Mouse (Mus musculus) liver, embryonic 14.5 days (tissue): ENCODE data around the gene Eif2b4. TPM values are rescaled to one million over a fixed set of nuclear protein-coding genes. Genes with fewer than 3 reads are reported as not detected.

Experiments used
- ATAC-seq: fragments of 200-750 bp; cut with Nextera tagmentation; 2 replicates; pipeline ENCODE4 v1.8.0; 2017; ENCODE audit warnings: moderate number of reproducible peaks, mild to moderate bottlenecking, moderate library complexity; ENCODE audit not compliant: insufficient read depth
- DNase-seq, 3 experiments: peaks; one replicate each; pipeline ENCODE4 v3.0.0-alpha.2; 2012 to 2013; ENCODE audit warnings: low read depth in 3 of 3, low spot score in 3 of 3
- H3K27ac ChIP-seq: fragments of 300-500 bp; sonication (generic); 2 replicates; pipeline ENCODE4 v1.5.1; 2014; ENCODE audit warnings: moderate library complexity, mild to moderate bottlenecking, control low read depth, inconsistent platforms
- H3K27me3 ChIP-seq: fragments of 300-500 bp; sonication (generic); 2 replicates; pipeline ENCODE4 v1.6.1; 2014; ENCODE audit warnings: mild to moderate bottlenecking, low read length, moderate library complexity; ENCODE audit not compliant: control insufficient read depth, insufficient read depth
- H3K36me3 ChIP-seq: fragments of 300-500 bp; sonication (generic); replicated peaks from 2 replicates; pipeline ENCODE4 v1.6.1; 2014; ENCODE audit warnings: low read depth; ENCODE audit not compliant: control insufficient read depth, insufficient read depth
- H3K4me1 ChIP-seq, 2 experiments: fragments of 200-500 bp in 1 of 2; fragments of 300-500 bp in 1 of 2; sonication (generic) in 1 of 2; replicated peaks; 2 replicates each; pipeline ENCODE4 v1.6.1; 2012 to 2014; ENCODE audit warnings: antibody characterized with exemption in 1 of 2, inconsistent platforms in 1 of 2, low read length in 1 of 2; ENCODE audit not compliant: control insufficient read depth in 2 of 2, insufficient read depth in 2 of 2
- H3K4me2 ChIP-seq: fragments of 300-500 bp; sonication (generic); 2 replicates; pipeline ENCODE4 v1.6.1; 2014; ENCODE audit warnings: low read depth, mild to moderate bottlenecking, control low read depth, moderate library complexity
- H3K4me3 ChIP-seq, 2 experiments: fragments of 200-500 bp in 1 of 2; fragments of 300-500 bp in 1 of 2; sonication (generic) in 1 of 2; 2 replicates each; pipeline ENCODE4 v1.5.1; 2012 to 2014; ENCODE audit warnings: low read depth in 2 of 2, low read length in 2 of 2, mild to moderate bottlenecking in 2 of 2, control low read depth in 1 of 2, inconsistent platforms in 1 of 2, moderate library complexity in 1 of 2; ENCODE audit not compliant: insufficient read depth in 1 of 2
- H3K9ac ChIP-seq: fragments of 300-500 bp; sonication (generic); replicated peaks from 2 replicates; pipeline ENCODE4 v1.6.1; 2014; ENCODE audit warnings: mild to moderate bottlenecking, control low read depth, moderate library complexity
- H3K9me3 ChIP-seq: fragments of 300-500 bp; sonication (generic); 2 replicates; pipeline ENCODE4 v1.6.1; 2016; ENCODE audit warnings: low read length, mixed read lengths; ENCODE audit not compliant: control insufficient read depth
- CTCF ChIP-seq: IDR thresholded peaks from 2 replicates; pipeline ENCODE4 v1.5.1; 2016; ENCODE audit warnings: antibody characterized with exemption, low read depth, control low read depth
- EP300 ChIP-seq: IDR thresholded peaks from 2 replicates; pipeline ENCODE4 v1.6.1; 2016; ENCODE audit warnings: antibody characterized with exemption, low read depth
- WGBS: fragments of 180-500 bp; shearing (Covaris S2); extraction: QIAGEN DNeasy Blood & Tissue Kit; methylation state at CpG from one replicate; pipeline ENCODE4 v1.1.7; 2014; ENCODE audit not compliant: insufficient replicate concordance; 5-methylcytosine and 5-hydroxymethylcytosine counted together
- polyA plus RNA-seq, 2 experiments: library from polyadenylated mRNA; depleted of rRNA in 1 of 2; stranded (reverse) in 1 of 2; unstranded in 1 of 2; fragments of >200 nt; fragmentation: Nextera tagmentation in 1 of 2; extraction: Ambion mirVana in 1 of 2; gene quantifications; 2 replicates each; pipeline versions ENCODE4 v1.2.1 to v1.2.3; 2012 to 2014

The Eif2b4 gene
- polyA plus RNA-seq, 2 experiments = 29.9 to 46.1 TPM

DNA sequence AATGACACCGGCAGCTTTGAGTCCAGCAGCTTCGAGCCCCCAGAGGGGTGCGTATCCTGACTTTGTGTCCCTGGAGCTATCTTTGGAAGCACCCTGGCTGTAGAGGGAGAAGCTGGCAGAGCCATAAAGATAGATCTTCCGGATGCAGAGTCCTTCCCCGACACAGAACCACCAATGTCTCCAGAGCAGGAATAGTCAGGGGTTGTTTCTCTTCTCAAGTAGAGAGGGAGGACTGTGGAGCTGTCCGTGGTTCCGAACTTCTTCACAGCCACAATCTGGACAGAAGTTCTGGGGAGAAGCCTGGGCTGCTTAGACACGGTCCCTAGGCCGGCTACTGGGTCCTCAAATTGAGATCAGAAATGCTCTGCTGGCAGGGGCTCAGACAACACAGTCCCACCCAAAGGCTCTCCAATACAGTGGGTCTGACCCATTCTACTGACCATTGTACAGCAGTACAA lies 54.2 kb downstream of the Eif2b4 start:
- TF ChIP-seq CTCF = no peak
- TF ChIP-seq EP300 = no peak
- no peaks in the 10 kb centered on the region for H3K9me3 ChIP-seq
- H3K36me3 ChIP-seq = no peaks in the 10 kb centered on the region
- no peak for ATAC-seq
- no peaks in the 10 kb centered on the region for H3K4me1 ChIP-seq
- WGBS = 9% methylated on average over 9 of the region's 9 CpGs
- H3K27me3 ChIP-seq = peaks cover 52% of the 10 kb centered on the region
- DNase-seq = no peak
- H3K4me2 ChIP-seq = no peak overlapping the region
- H3K4me3 ChIP-seq = no peak overlapping the region
- H3K27ac ChIP-seq = no peak overlapping the region
- no peak overlapping the region for H3K9ac ChIP-seq

DNA sequence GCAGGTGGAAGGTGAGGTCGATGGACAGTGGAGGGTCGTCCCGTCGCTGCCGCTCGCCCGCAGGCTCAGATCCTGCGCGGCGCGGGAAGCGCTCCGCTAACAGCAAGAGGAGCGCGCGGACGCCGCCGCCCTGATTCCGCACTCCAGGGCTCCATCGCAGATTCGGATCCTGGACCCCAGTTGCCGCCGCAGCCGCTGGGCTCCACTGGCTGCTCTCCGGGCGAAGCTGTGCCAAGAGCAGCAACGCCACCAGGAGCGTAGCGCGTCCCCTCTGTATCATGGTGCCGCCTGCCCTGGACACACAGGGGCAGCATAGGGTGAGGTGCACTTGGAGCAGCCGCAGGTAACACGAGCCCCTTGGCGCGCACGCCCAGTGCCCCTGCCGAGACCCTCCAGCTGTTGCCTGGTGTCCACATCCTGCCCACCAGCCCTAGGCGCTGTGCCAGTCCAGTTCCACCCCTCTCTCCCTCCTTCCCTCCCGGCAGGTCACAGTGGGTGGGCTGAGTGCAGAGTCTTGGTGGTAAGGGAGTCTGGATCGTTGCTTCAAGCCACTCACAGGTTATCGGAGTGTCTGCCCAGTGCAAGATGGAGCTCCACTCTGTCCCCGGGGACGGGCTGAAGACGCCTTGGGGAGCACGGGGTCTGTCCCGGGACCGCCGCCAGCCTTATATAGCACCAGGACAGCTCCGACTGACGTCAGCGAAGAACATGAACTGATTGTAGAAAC lies 54.8 kb downstream of the Eif2b4 start, which contains the start of gene Ucn:
TSS of gene Ucn (minus strand) at position 589 of the 727 bp plus-strand sequence.
- H3K36me3 ChIP-seq = no peaks in the 10 kb centered on the region
- H3K27me3 ChIP-seq = peaks cover 52% of the 10 kb centered on the region
- 1% methylated on average over 52 of the region's 52 CpGs for WGBS
- DNase-seq = no peak
- H3K9me3 ChIP-seq = no peaks in the 10 kb centered on the region
- H3K4me1 ChIP-seq = no peaks in the 10 kb centered on the region
- H3K4me2 ChIP-seq = no peak within 1 kb of the TSS
- TF ChIP-seq CTCF = no peak
- TF ChIP-seq EP300 = no peak
- H3K27ac ChIP-seq = no peak within 1 kb of the TSS
- no peak within 1 kb of the TSS for H3K9ac ChIP-seq
- no peak for ATAC-seq
- H3K4me3 ChIP-seq = no peak within 1 kb of the TSS

DNA sequence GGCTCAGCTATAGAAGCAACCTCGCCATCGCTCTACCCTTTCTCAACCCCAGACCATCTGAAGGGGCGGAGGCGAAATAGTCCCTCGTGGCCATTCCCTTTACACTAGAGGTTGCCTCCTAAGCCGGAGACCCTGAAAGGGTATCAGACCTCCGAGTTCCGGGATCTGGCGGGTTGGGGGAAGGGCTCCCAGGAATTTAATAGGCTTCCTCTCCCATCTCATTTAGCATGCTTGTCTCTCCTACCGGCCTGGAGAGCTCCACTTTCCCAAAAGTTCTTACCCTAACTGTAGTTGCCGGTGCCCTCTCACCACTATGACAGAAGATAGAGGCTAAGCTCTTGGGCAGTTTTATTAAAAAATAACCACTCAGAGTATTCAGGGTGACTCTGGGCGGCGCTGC lies 55.6 kb downstream of the Eif2b4 start:
- no peak overlapping the region for H3K4me2 ChIP-seq
- H3K27me3 ChIP-seq = peaks cover 52% of the 10 kb centered on the region
- no peaks in the 10 kb centered on the region for H3K4me1 ChIP-seq
- WGBS = 4% methylated on average over 13 of the region's 13 CpGs
- no peak for ATAC-seq
- no peaks in the 10 kb centered on the region for H3K36me3 ChIP-seq
- no peak for TF ChIP-seq CTCF
- TF ChIP-seq EP300 = no peak
- H3K4me3 ChIP-seq = no peak overlapping the region
- no peak for DNase-seq
- no peaks in the 10 kb centered on the region for H3K9me3 ChIP-seq
- no peak overlapping the region for H3K27ac ChIP-seq
- no peak overlapping the region for H3K9ac ChIP-seq

Other genes with a start within 250 kb of the Eif2b4 start
- gene Cgref1, start 247.8 kb downstream of the Eif2b4 start, polyA plus RNA-seq (2012; rRNA removed) = 2.9 and 4.2 TPM in 2 replicates
- 5.1 and 5.4 TPM in 2 replicates for gene Cgref1, start 247.8 kb downstream of the Eif2b4 start, polyA plus RNA-seq (2014; fragmentation: Nextera tagmentation; extraction: Ambion mirVana)
- 89.2 and 95.2 TPM in 2 replicates for gene Preb, start 233.1 kb downstream of the Eif2b4 start, polyA plus RNA-seq (2012; rRNA removed)
- gene Preb, start 233.1 kb downstream of the Eif2b4 start, polyA plus RNA-seq (2014; fragmentation: Nextera tagmentation; extraction: Ambion mirVana) = 53.8 and 59.6 TPM in 2 replicates
- gene Tcf23, start 224.8 kb downstream of the Eif2b4 start, polyA plus RNA-seq (2012; rRNA removed) = 0.01 TPM in 2 replicates
- gene Tcf23, start 224.8 kb downstream of the Eif2b4 start, polyA plus RNA-seq (2014; fragmentation: Nextera tagmentation; extraction: Ambion mirVana) = 0.09 TPM in 1 of 2 replicates, not detected in the other
- 28.8 and 31.0 TPM in 2 replicates for gene Atraid, start 145.1 kb downstream of the Eif2b4 start, polyA plus RNA-seq (2012; rRNA removed)
- gene Atraid, start 145.1 kb downstream of the Eif2b4 start, polyA plus RNA-seq (2014; fragmentation: Nextera tagmentation; extraction: Ambion mirVana) = 50.4 and 53.2 TPM in 2 replicates
- 4.2 and 5.2 TPM in 2 replicates for gene Slc5a6, start 144.5 kb downstream of the Eif2b4 start, polyA plus RNA-seq (2012; rRNA removed)
- gene Slc5a6, start 144.5 kb downstream of the Eif2b4 start, polyA plus RNA-seq (2014; fragmentation: Nextera tagmentation; extraction: Ambion mirVana) = 2.2 and 2.3 TPM in 2 replicates
- 18.2 and 20.4 TPM in 2 replicates for gene Cad, start 138.7 kb downstream of the Eif2b4 start, polyA plus RNA-seq (2012; rRNA removed)
- 14.0 and 15.8 TPM in 2 replicates for gene Cad, start 138.7 kb downstream of the Eif2b4 start, polyA plus RNA-seq (2014; fragmentation: Nextera tagmentation; extraction: Ambion mirVana)
- not detected in 2 replicates for gene Dnajc5g, start 87.1 kb downstream of the Eif2b4 start, polyA plus RNA-seq (2012; rRNA removed)
- gene Dnajc5g, start 87.1 kb downstream of the Eif2b4 start, polyA plus RNA-seq (2014; fragmentation: Nextera tagmentation; extraction: Ambion mirVana) = not detected in 2 replicates
- gene Slc30a3, start 85.2 kb downstream of the Eif2b4 start, polyA plus RNA-seq (2012; rRNA removed) = 0.26 and 0.40 TPM in 2 replicates
- 0.14 and 0.41 TPM in 2 replicates for gene Slc30a3, start 85.2 kb downstream of the Eif2b4 start, polyA plus RNA-seq (2014; fragmentation: Nextera tagmentation; extraction: Ambion mirVana)
- gene Trim54, start 76.7 kb downstream of the Eif2b4 start, polyA plus RNA-seq (2012; rRNA removed) = not detected in 2 replicates
- not detected in 2 replicates for gene Trim54, start 76.7 kb downstream of the Eif2b4 start, polyA plus RNA-seq (2014; fragmentation: Nextera tagmentation; extraction: Ambion mirVana)
- gene Ucn, start 54.6 kb downstream of the Eif2b4 start, polyA plus RNA-seq (2012; rRNA removed) = not detected in 2 replicates
- gene Ucn, start 54.6 kb downstream of the Eif2b4 start, polyA plus RNA-seq (2014; fragmentation: Nextera tagmentation; extraction: Ambion mirVana) = not detected in 2 replicates
- gene Mpv17, start 39.2 kb downstream of the Eif2b4 start, polyA plus RNA-seq (2012; rRNA removed) = 16.9 and 18.9 TPM in 2 replicates
- 14.2 and 16.0 TPM in 2 replicates for gene Mpv17, start 39.2 kb downstream of the Eif2b4 start, polyA plus RNA-seq (2014; fragmentation: Nextera tagmentation; extraction: Ambion mirVana)
- 0.90 and 0.92 TPM in 2 replicates for gene Gm29609, start 13.5 kb downstream of the Eif2b4 start, polyA plus RNA-seq (2012; rRNA removed)
- 0.66 and 0.77 TPM in 2 replicates for gene Gm29609, start 13.5 kb downstream of the Eif2b4 start, polyA plus RNA-seq (2014; fragmentation: Nextera tagmentation; extraction: Ambion mirVana)
- gene Gtf3c2, start 13.3 kb downstream of the Eif2b4 start, polyA plus RNA-seq (2012; rRNA removed) = 31.2 and 31.3 TPM in 2 replicates
- 22.8 and 25.3 TPM in 2 replicates for gene Gtf3c2, start 13.3 kb downstream of the Eif2b4 start, polyA plus RNA-seq (2014; fragmentation: Nextera tagmentation; extraction: Ambion mirVana)
- gene Snx17, start 203 bp downstream of the Eif2b4 start, polyA plus RNA-seq (2012; rRNA removed) = 20.7 and 23.7 TPM in 2 replicates
- gene Snx17, start 203 bp downstream of the Eif2b4 start, polyA plus RNA-seq (2014; fragmentation: Nextera tagmentation; extraction: Ambion mirVana) = 36.4 and 37.6 TPM in 2 replicates
- 8.5 and 8.8 TPM in 2 replicates for gene Zfp513, start 8.9 kb upstream of the Eif2b4 start, polyA plus RNA-seq (2012; rRNA removed)
- gene Zfp513, start 8.9 kb upstream of the Eif2b4 start, polyA plus RNA-seq (2014; fragmentation: Nextera tagmentation; extraction: Ambion mirVana) = 0.80 and 1.2 TPM in 2 replicates
- gene Ppm1g, start 27.3 kb upstream of the Eif2b4 start, polyA plus RNA-seq (2012; rRNA removed) = 76.0 and 115 TPM in 2 replicates
- gene Ppm1g, start 27.3 kb upstream of the Eif2b4 start, polyA plus RNA-seq (2014; fragmentation: Nextera tagmentation; extraction: Ambion mirVana) = 98.9 and 113 TPM in 2 replicates
- gene Nrbp1, start 47.4 kb upstream of the Eif2b4 start, polyA plus RNA-seq (2012; rRNA removed) = 27.9 and 30.8 TPM in 2 replicates
- 39.4 and 43.4 TPM in 2 replicates for gene Nrbp1, start 47.4 kb upstream of the Eif2b4 start, polyA plus RNA-seq (2014; fragmentation: Nextera tagmentation; extraction: Ambion mirVana)
- gene Gm9970, start 47.8 kb upstream of the Eif2b4 start, polyA plus RNA-seq (2012; rRNA removed) = 0.07 TPM in 1 of 2 replicates, not detected in the other
- 0.19 TPM in 1 of 2 replicates, not detected in the other for gene Gm9970, start 47.8 kb upstream of the Eif2b4 start, polyA plus RNA-seq (2014; fragmentation: Nextera tagmentation; extraction: Ambion mirVana)
- 5.3 and 6.8 TPM in 2 replicates for gene Krtcap3, start 58.3 kb upstream of the Eif2b4 start, polyA plus RNA-seq (2012; rRNA removed)
- 3.5 and 3.9 TPM in 2 replicates for gene Krtcap3, start 58.3 kb upstream of the Eif2b4 start, polyA plus RNA-seq (2014; fragmentation: Nextera tagmentation; extraction: Ambion mirVana)
- gene Ift172, start 97.7 kb upstream of the Eif2b4 start, polyA plus RNA-seq (2012; rRNA removed) = 3.6 and 3.7 TPM in 2 replicates
- gene Ift172, start 97.7 kb upstream of the Eif2b4 start, polyA plus RNA-seq (2014; fragmentation: Nextera tagmentation; extraction: Ambion mirVana) = 3.1 and 3.3 TPM in 2 replicates
- gene Fndc4, start 102.7 kb upstream of the Eif2b4 start, polyA plus RNA-seq (2012; rRNA removed) = 4.7 and 5.6 TPM in 2 replicates
- gene Fndc4, start 102.7 kb upstream of the Eif2b4 start, polyA plus RNA-seq (2014; fragmentation: Nextera tagmentation; extraction: Ambion mirVana) = 3.3 and 3.7 TPM in 2 replicates
- 16.3 and 16.4 TPM in 2 replicates for gene Gckr, start 104.0 kb upstream of the Eif2b4 start, polyA plus RNA-seq (2012; rRNA removed)
- gene Gckr, start 104.0 kb upstream of the Eif2b4 start, polyA plus RNA-seq (2014; fragmentation: Nextera tagmentation; extraction: Ambion mirVana) = 13.3 and 16.0 TPM in 2 replicates